Mouse (Mus musculus) cerebellum, postnatal 10 days (tissue): ENCODE measurements around the gene Pmpcb.
A peak's percentile ranks its signal among the peaks of the same experiment; 100 is the strongest.

ENCODE experiments used
- DNase-seq, 2 experiments: peaks; one replicate each; pipeline ENCODE4 v3.0.0; 2021; ENCODE audit warnings: mixed read lengths in 2 of 2

The Pmpcb gene

GRCm38 (mm10) chr5:21804837-21805236, 67.9 kb downstream of the Pmpcb start:
- peak in 1 of 2 experiments; percentile 3 for DNase-seq
